Mouse (Mus musculus) liver, adult 2 months (tissue): Measurements from ENCODE around the gene Purb. TPM values are rescaled to one million over a fixed set of nuclear protein-coding genes. Genes with fewer than 3 reads are reported as not detected.

Experiments used
- DNase-seq: peaks from one replicate; pipeline ENCODE4 v3.0.0-alpha.2; 2011; ENCODE audit warnings: low read depth, low spot score; ENCODE audit errors: extremely low read depth
- H3K27ac ChIP-seq: fragments of 200-500 bp; replicated peaks from 2 replicates; pipeline ENCODE4 v1.5.1; 2012; ENCODE audit warnings: low read depth, mild to moderate bottlenecking, control low read depth, inconsistent platforms, low read length; ENCODE audit not compliant: insufficient read depth
- H3K27me3 ChIP-seq: fragments of 200-500 bp; 2 replicates; pipeline ENCODE4 v1.6.1; 2012; ENCODE audit warnings: mild to moderate bottlenecking, moderate library complexity, low read length, inconsistent platforms; ENCODE audit not compliant: control insufficient read depth, insufficient read depth
- H3K36me3 ChIP-seq: fragments of 200-500 bp; 2 replicates; pipeline ENCODE4 v1.6.1; 2012; ENCODE audit warnings: low read length, inconsistent platforms; ENCODE audit not compliant: control insufficient read depth, insufficient read depth
- H3K4me1 ChIP-seq: fragments of 200-500 bp; 2 replicates; pipeline ENCODE4 v1.6.1; 2011; ENCODE audit warnings: low read length; ENCODE audit not compliant: control insufficient read depth, insufficient read depth
- H3K4me3 ChIP-seq: fragments of 200-500 bp; 2 replicates; pipeline ENCODE4 v1.5.1; 2011; ENCODE audit warnings: low read depth, mild to moderate bottlenecking, control low read depth, low read length, moderate library complexity; ENCODE audit not compliant: insufficient read depth
- H3K79me2 ChIP-seq: fragments of 200-500 bp; 2 replicates; pipeline ENCODE4 v1.6.1; 2012; ENCODE audit warnings: inconsistent platforms, mild to moderate bottlenecking, low read length, moderate library complexity; ENCODE audit not compliant: control insufficient read depth, insufficient read depth
- H3K9ac ChIP-seq: fragments of 200-500 bp; 2 replicates; pipeline ENCODE4 v1.6.1; 2012; ENCODE audit warnings: low read depth, mild to moderate bottlenecking, control low read depth, inconsistent platforms, low read length
- CTCF ChIP-seq: fragments of 200-500 bp; IDR thresholded peaks from 2 replicates; pipeline ENCODE4 v1.5.1; 2011; ENCODE audit warnings: low read depth, low read length, control low read depth
- POLR2A ChIP-seq: fragments of 200-500 bp; IDR thresholded peaks from 2 replicates; pipeline ENCODE4 v1.6.1; 2011; ENCODE audit warnings: low read length, control low read depth; ENCODE audit not compliant: insufficient read depth; ENCODE audit errors: extremely low read depth
- WGBS: fragments of 180-500 bp; shearing (Covaris S2); methylation state at CpG from one replicate; pipeline ENCODE4 v1.1.7; 2018; 5-methylcytosine and 5-hydroxymethylcytosine counted together
- polyA plus RNA-seq: library from polyadenylated mRNA; depleted of rRNA; stranded (reverse); fragments of >200 nt; gene quantifications from 2 replicates; pipeline ENCODE4 v1.2.3, GENCODE M21; 2012
- total RNA-seq: library from RNA; depleted of rRNA; stranded (reverse); fragments of >200 nt; gene quantifications from 2 replicates; pipeline ENCODE4 v1.2.3, GENCODE M21; 2014

Gene Purb
- total and polyA plus RNA-seq, 2 experiments = 2.5 to 11.2 TPM

DNA sequence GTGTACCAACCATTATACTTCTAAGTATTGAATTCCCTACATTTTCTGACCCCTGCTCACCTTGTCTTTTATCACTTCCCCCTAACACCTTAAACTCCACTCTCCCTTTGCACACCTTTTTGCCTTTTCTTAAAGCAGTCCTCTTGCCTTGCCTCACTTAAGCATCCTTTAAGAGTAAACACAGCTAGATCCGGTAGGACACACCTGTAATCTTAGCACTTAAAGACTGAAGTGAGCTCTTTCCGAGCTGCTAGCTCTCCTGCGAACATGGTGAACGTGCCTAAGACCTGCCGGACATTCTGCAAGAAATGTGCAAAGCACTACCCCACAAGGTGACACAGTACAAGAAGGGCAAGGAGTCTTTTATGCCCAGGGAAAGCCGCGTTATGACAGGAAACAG lies 29.8 kb downstream of the Purb start:
- TF ChIP-seq POLR2A (no peak), CTCF (no peak)
- Histone ChIP-seq H3K36me3 (peaks cover 3% of the 10 kb centered on the region), H3K27ac (no peak overlapping the region), H3K4me1 (peaks cover 7% of the 10 kb centered on the region), H3K9ac (no peak overlapping the region), H3K27me3 (no peaks in the 10 kb centered on the region), H3K79me2 (peaks cover 3% of the 10 kb centered on the region; the same call in 1 of the 2 replicates), H3K4me3 (no peak overlapping the region)
- WGBS = 93% methylated on average over 7 of the region's 7 CpGs
- no peak for DNase-seq

DNA sequence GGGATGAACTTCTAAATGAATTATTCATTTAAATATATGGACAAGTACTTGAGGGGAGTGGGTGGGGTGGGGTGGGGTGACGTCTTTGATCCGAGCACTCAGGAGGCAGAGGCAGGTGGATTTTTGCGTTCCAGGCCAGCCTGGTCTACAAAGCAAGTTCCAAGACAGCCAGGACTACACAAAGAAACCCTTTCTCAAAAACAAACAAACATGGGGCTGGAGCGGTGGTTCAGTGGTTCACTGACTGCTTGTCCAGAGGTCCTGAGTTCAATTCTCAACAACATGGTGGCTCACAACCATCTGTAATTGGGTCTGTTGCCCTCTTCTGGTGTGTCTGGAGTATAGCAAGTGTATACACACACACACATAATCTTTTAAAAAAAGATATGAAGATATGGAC lies 30.3 kb downstream of the Purb start:
- TF ChIP-seq POLR2A = no peak
- TF ChIP-seq CTCF = no peak
- no peaks in the 10 kb centered on the region for H3K27me3 ChIP-seq
- no peak overlapping the region for H3K4me3 ChIP-seq
- DNase-seq = no peak
- peaks cover 4% of the 10 kb centered on the region; the same call in 1 of the 2 replicates for H3K79me2 ChIP-seq
- peaks cover 7% of the 10 kb centered on the region for H3K4me1 ChIP-seq
- WGBS = 82% methylated on average over 4 of the region's 4 CpGs
- no peak overlapping the region for H3K27ac ChIP-seq
- peaks cover 4% of the 10 kb centered on the region for H3K36me3 ChIP-seq
- H3K9ac ChIP-seq = no peak overlapping the region

DNA sequence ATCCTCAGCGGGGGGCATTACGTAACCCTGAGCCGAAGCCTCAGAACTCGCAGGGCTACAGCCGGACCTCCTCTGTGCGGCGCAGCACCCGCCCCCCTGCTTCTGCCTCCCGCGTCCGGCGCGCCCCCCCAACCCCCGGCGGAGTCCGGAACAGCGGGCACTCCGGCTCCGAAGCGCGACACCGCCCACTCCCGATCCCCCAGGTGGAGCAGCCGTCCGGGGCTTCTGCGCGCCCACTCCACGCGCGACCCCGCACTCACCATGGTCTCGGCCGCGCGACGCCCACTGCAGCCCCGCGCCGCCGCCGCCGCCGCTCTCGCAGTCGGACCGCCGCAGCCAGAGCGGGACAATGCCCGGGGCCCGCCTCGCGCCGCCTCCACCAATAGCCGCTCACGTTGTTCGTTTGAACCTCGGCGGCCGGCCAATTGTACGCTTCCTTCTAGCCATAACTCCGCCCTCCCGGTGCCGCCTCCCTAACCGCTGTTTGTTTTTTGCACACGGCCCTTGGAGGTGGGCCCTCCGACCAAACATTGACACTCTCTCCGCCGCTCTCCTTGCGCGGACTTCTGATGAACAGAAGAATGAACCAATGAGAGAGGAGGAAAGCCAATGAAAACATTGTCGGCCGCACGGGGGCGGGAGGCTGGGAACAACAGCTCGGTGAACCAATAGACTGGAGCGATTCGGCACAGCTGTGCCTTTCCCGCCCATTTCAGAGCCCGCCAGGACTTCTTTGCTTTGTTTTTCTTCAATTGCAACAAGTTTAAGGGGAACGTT lies 31.5 kb downstream of the Purb start, which contains the start of gene H2afv:
H2afv (minus strand) TSS at position 367 of the 777 bp plus-strand sequence.
- TF ChIP-seq CTCF = peak; percentile 29
- TF ChIP-seq POLR2A = peak; percentile 63; the same call in 1 of the 2 replicates
- peak within 1 kb of the TSS; percentile 92 for H3K27ac ChIP-seq
- H3K36me3 ChIP-seq = peaks cover 4% of the 10 kb centered on the region
- peaks cover 7% of the 10 kb centered on the region for H3K4me1 ChIP-seq
- peak within 1 kb of the TSS; percentile 85 for H3K4me3 ChIP-seq
- peaks cover 8% of the 10 kb centered on the region; the same call in 1 of the 2 replicates for H3K79me2 ChIP-seq
- peak; percentile 97 for DNase-seq
- 1% methylated on average over 68 of the region's 80 CpGs for WGBS
- H3K9ac ChIP-seq = peak within 1 kb of the TSS; percentile 99
- no peaks in the 10 kb centered on the region for H3K27me3 ChIP-seq

DNA sequence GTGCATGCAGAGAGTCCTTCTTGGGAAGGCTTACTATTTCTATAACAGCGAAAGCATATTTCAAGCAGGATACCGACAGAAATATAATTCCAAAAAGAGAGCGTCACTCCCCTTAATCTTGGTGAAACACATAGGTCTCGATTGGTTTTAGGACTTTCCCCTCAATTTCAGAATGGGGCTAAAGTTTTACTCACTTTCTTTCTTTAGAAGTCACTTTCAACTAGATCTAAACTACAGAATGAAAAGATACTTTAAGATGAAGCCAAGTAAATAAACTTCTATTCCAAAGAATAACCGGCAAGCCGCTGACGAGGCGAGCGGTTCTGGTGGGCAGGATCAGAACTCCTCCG lies 32.0 kb downstream of the Purb start:
- Histone ChIP-seq H3K4me1 (peaks cover 7% of the 10 kb centered on the region), H3K4me3 (peak overlapping the region; percentile 85), H3K27ac (peak overlapping the region; percentile 92), H3K79me2 (peaks cover 8% of the 10 kb centered on the region; the same call in 1 of the 2 replicates), H3K9ac (peak overlapping the region; percentile 99), H3K27me3 (no peaks in the 10 kb centered on the region), H3K36me3 (peaks cover 4% of the 10 kb centered on the region)
- DNase-seq = peak; percentile 51
- WGBS = under 1% methylated on average over 10 of the region's 10 CpGs
- TF ChIP-seq CTCF (no peak), POLR2A (no peak)

DNA sequence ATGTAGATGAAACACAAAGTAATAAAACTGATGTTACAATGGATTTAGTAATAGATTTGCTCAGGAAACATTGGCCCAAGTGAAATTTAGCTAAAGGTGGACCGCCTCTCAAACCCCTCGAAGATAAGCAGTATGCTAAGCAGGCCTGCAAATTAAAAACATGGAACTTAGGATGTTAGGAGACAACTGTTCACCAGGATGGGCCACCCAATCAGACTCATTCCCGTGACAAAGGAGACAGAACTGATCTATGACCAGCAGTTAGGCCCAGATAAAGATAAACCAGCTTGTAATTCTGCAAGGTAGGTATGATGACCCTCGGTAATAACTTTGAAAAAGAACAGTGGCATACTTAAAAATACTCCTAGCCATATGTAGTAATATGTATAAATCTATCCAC lies 32.6 kb downstream of the Purb start:
- 24% methylated on average over 4 of the region's 4 CpGs for WGBS
- H3K4me3 ChIP-seq = peak overlapping the region; percentile 85; the same call in 1 of the 2 replicates

DNA sequence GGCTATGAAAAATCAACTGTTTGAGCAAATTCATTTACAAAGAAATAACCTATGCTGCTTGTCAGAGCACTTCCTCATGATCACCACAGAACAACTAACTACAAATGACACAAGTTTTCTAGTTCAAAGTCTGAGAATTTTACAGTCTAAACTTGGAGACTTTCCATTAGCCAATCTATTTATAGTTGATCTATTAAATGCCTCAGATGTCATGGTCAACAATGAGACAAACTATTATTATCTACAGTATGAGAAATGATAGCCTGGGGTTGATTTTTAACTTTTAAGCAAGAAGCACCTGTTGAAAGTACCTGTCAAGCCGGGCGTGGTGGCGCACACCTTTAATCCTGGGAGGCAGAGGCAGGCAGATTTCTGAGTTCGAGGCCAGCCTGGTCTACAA lies 33.2 kb downstream of the Purb start:
- peak; percentile 95 for DNase-seq
- TF ChIP-seq CTCF (no peak), POLR2A (no peak)
- Histone ChIP-seq H3K4me3 (no peak overlapping the region), H3K36me3 (peaks cover 4% of the 10 kb centered on the region), H3K27me3 (no peaks in the 10 kb centered on the region), H3K4me1 (peaks cover 7% of the 10 kb centered on the region), H3K79me2 (peaks cover 8% of the 10 kb centered on the region; the same call in 1 of the 2 replicates), H3K27ac (0 out of 2 replicates have a peak overlapping the region, but pooled peaks have one; percentile 11), H3K9ac (no peak overlapping the region)
- 21% methylated on average over 4 of the region's 4 CpGs for WGBS

More for the DNA sequence above, 32.6 kb downstream of the Purb start:
- H3K27ac ChIP-seq = peak overlapping the region; percentile 92
- H3K27me3 ChIP-seq = no peaks in the 10 kb centered on the region
- peak overlapping the region; percentile 55 for H3K9ac ChIP-seq
- H3K36me3 ChIP-seq = peaks cover 4% of the 10 kb centered on the region
- no peak for TF ChIP-seq CTCF
- peaks cover 7% of the 10 kb centered on the region for H3K4me1 ChIP-seq
- peaks cover 8% of the 10 kb centered on the region; the same call in 1 of the 2 replicates for H3K79me2 ChIP-seq
- peak; percentile 44 for DNase-seq
